Mouse (Mus musculus) heart, embryonic 14.5 days (tissue): ENCODE data around the gene Smg1. TPM values are rescaled to one million over a fixed set of nuclear protein-coding genes. Genes with fewer than 3 reads are reported as not detected.

Experiments
- ATAC-seq: fragments of 200-750 bp; cut with Nextera tagmentation; 2 replicates; pipeline ENCODE4 v1.8.0; 2017; ENCODE audit warnings: low read depth, moderate TSS enrichment; ENCODE audit not compliant: insufficient number of reproducible peaks, insufficient read depth, low FRiP score
- H3K27ac ChIP-seq, 2 experiments: fragments of 200-500 bp in 1 of 2; fragments of 300-500 bp in 1 of 2; sonication (generic) in 1 of 2; replicated peaks in 1 of 2; 2 replicates each; pipeline ENCODE4 v1.5.1; 2012 to 2014; ENCODE audit warnings: low read depth in 2 of 2, low read length in 2 of 2, control low read depth in 1 of 2, mild to moderate bottlenecking in 1 of 2, mixed read lengths in 1 of 2; ENCODE audit not compliant: control insufficient read depth in 1 of 2, insufficient read depth in 1 of 2
- H3K27me3 ChIP-seq: fragments of 300-500 bp; sonication (generic); 2 replicates; pipeline ENCODE4 v1.6.1; 2014; ENCODE audit warnings: mild to moderate bottlenecking, low read length, control low read depth; ENCODE audit not compliant: control insufficient read depth, insufficient read depth
- H3K36me3 ChIP-seq: fragments of 300-500 bp; sonication (generic); 2 replicates; pipeline ENCODE4 v1.6.1; 2014; ENCODE audit warnings: mild to moderate bottlenecking, control low read depth, low read length, mixed read lengths; ENCODE audit not compliant: control insufficient read depth, insufficient read depth
- H3K4me1 ChIP-seq, 2 experiments: fragments of 200-500 bp in 1 of 2; fragments of 300-500 bp in 1 of 2; sonication (generic) in 1 of 2; 2 replicates each; pipeline ENCODE4 v1.6.1; 2012 to 2014; ENCODE audit warnings: low read length in 2 of 2, control low read depth in 1 of 2, mixed read lengths in 1 of 2; ENCODE audit not compliant: control insufficient read depth in 2 of 2, insufficient read depth in 2 of 2
- H3K4me2 ChIP-seq: fragments of 300-500 bp; sonication (generic); 2 replicates; pipeline ENCODE4 v1.6.1; 2014; ENCODE audit warnings: mild to moderate bottlenecking, low read length
- H3K4me3 ChIP-seq, 2 experiments: fragments of 200-500 bp in 1 of 2; fragments of 300-500 bp in 1 of 2; sonication (generic) in 1 of 2; 2 replicates each; pipeline ENCODE4 v1.5.1; 2012 to 2014; ENCODE audit warnings: low read length in 2 of 2, mild to moderate bottlenecking in 2 of 2, control low read depth in 1 of 2, low read depth in 1 of 2, moderate library complexity in 1 of 2; ENCODE audit not compliant: control insufficient read depth in 1 of 2, insufficient read depth in 1 of 2
- H3K9ac ChIP-seq: fragments of 300-500 bp; sonication (generic); 2 replicates; pipeline ENCODE4 v1.6.1; 2014; ENCODE audit warnings: mild to moderate bottlenecking, low read length
- H3K9me3 ChIP-seq: fragments of 300-500 bp; sonication (generic); 2 replicates; pipeline ENCODE4 v1.6.1; 2016; ENCODE audit warnings: low read length, control low read depth; ENCODE audit not compliant: control insufficient read depth
- WGBS: fragments of 180-500 bp; shearing (Covaris S2); extraction: QIAGEN DNeasy Blood & Tissue Kit; methylation state at CpG from one replicate; pipeline ENCODE4 v1.1.7; 2014; 5-methylcytosine and 5-hydroxymethylcytosine counted together
- polyA plus RNA-seq: library from polyadenylated mRNA; unstranded; fragments of >200 nt; fragmentation: Nextera tagmentation; extraction: Ambion mirVana; gene quantifications from 2 replicates; pipeline ENCODE4 v1.2.1, GENCODE M21; 2014

Smg1 gene
- polyA plus RNA-seq, 1 experiment from 2014 or later: 20.3 TPM

GRCm38 (mm10) chr7:118115877-118116568 lies 127.4 kb downstream of the Smg1 start, which contains the start of gene Rps15a:
Gene Rps15a (minus strand): TSS chr7:118116188.
- H3K4me2 ChIP-seq: peak within 1 kb of the TSS; percentile 97
- ATAC-seq: peak; percentile 64
- under 1% methylated on average over 40 of the region's 40 CpGs for WGBS

GRCm38 (mm10) chr7:118115533-118115876 lies 128.0 kb downstream of the Smg1 start:
- Histone ChIP-seq H3K4me1 (peaks cover 0 to 45% of the 10 kb centered on the region in 2 experiments), H3K4me2 (peak overlapping the region; percentile 97), H3K9me3 (no peaks in the 10 kb centered on the region), H3K36me3 (peaks cover 69% of the 10 kb centered on the region), H3K9ac (peak overlapping the region; percentile 100), H3K27me3 (no peaks in the 10 kb centered on the region), H3K27ac (peak overlapping the region; percentile 87 to 88), H3K4me3 (peak overlapping the region; percentile 94 to 96)
- under 1% methylated on average over 20 of the region's 20 CpGs for WGBS
- ATAC-seq: no peak; the same call in 1 of the 2 replicates

More at GRCm38 (mm10) chr7:118115877-118116568, 127.4 kb downstream of the Smg1 start, which contains the start of gene Rps15a:
- no peaks in the 10 kb centered on the region for H3K27me3 ChIP-seq
- H3K4me1 ChIP-seq: peaks cover 0 to 41% of the 10 kb centered on the region in 2 experiments
- peak within 1 kb of the TSS; percentile 100 for H3K9ac ChIP-seq
- H3K36me3 ChIP-seq: peaks cover 69% of the 10 kb centered on the region
- H3K27ac ChIP-seq: peak within 1 kb of the TSS; percentile 87 to 88
- peak within 1 kb of the TSS; percentile 94 to 96 for H3K4me3 ChIP-seq
- H3K9me3 ChIP-seq: no peaks in the 10 kb centered on the region

- Histone ChIP-seq H3K4me1 (peaks cover 0 to 45% of the 10 kb centered on the region in 2 experiments), H3K4me3 (peak overlapping the region; percentile 13 to 94; a peak in 3 of 4 replicates), H3K9ac (peak overlapping the region; percentile 100), H3K27me3 (no peaks in the 10 kb centered on the region), H3K9me3 (no peaks in the 10 kb centered on the region), H3K27ac (no peak overlapping the region), H3K4me2 (peak overlapping the region; percentile 97), H3K36me3 (peaks cover 69% of the 10 kb centered on the region)
- WGBS: 63% methylated on average over 5 of the region's 5 CpGs
- ATAC-seq: no peak
These were observed 129.8 kb downstream of the Smg1 start for GRCm38 (mm10) chr7:118113541-118114297.

- no peak for ATAC-seq
- Histone ChIP-seq H3K4me1 (peaks cover 0 to 45% of the 10 kb centered on the region in 2 experiments), H3K9me3 (no peaks in the 10 kb centered on the region), H3K9ac (0 out of 2 replicates have a peak overlapping the region, but pooled peaks have one; percentile 25), H3K27ac (no peak overlapping the region), H3K36me3 (peaks cover 87% of the 10 kb centered on the region), H3K27me3 (no peaks in the 10 kb centered on the region), H3K4me2 (peak overlapping the region; percentile 97), H3K4me3 (0 out of 4 replicates have a peak overlapping the region, but pooled peaks of 1 of the 2 experiments have one; percentile 2)
- 79% methylated on average over 3 of the region's 3 CpGs for WGBS
These were observed 132.3 kb downstream of the Smg1 start for GRCm38 (mm10) chr7:118111128-118111527.

- Histone ChIP-seq H3K4me3 (no peak overlapping the region), H3K27ac (no peak overlapping the region), H3K4me2 (no peak overlapping the region), H3K9me3 (no peaks in the 10 kb centered on the region), H3K36me3 (peaks cover 86% of the 10 kb centered on the region), H3K27me3 (no peaks in the 10 kb centered on the region), H3K4me1 (peaks cover 0 to 21% of the 10 kb centered on the region in 2 experiments), H3K9ac (no peak overlapping the region)
- no peak for ATAC-seq
- 80% methylated on average over 1 of the region's 1 CpGs for WGBS
These were observed 135.8 kb downstream of the Smg1 start for GRCm38 (mm10) chr7:118107671-118108070.

- ATAC-seq: no peak
- Histone ChIP-seq H3K36me3 (peaks cover 55% of the 10 kb centered on the region), H3K27ac (no peak overlapping the region), H3K4me3 (no peak overlapping the region), H3K9ac (no peak overlapping the region), H3K9me3 (no peaks in the 10 kb centered on the region), H3K4me1 (peaks cover 0 to under 1% of the 10 kb centered on the region in 2 experiments; a peak in 1 of 4 replicates), H3K4me2 (no peak overlapping the region), H3K27me3 (no peaks in the 10 kb centered on the region)
- 57% methylated on average over 5 of the region's 5 CpGs for WGBS
These were observed 138.9 kb downstream of the Smg1 start for GRCm38 (mm10) chr7:118104458-118105052.
